Mouse (Mus musculus): ENCODE measurements around the gene Adgrg3.

DNA sequence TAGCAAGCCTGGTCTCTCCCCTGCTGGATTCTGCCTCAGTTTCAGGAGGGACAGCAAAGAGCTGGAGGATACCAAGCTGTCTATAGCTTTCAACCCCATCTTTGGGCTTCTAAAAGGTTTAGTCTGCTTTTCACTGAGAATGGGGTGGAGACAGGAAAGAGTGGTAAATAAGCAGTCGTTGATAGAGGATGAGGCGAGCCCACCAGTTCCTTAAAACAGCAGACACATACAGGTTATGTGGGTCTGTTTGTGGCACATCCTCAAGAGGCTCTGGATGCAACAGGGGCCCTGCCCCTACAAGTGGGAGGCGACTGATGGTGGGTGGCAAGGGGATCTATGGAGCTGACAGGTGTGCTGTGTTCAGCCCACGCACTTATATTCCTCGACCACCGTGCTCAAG, 41.2 kb downstream of the Adgrg3 start:
- TF ChIP-seq CEBPB (IDR thresholded peaks at IDR 0.05; ENCODE audit: insufficient read depth, poor library complexity, severe bottlenecking) (no peak), MYOD1 (IDR thresholded peaks at IDR 0.05; ENCODE audit: control insufficient read depth in 1 of 3, insufficient read length in 2 of 3, low read depth in 2 of 3) (no peak), POLR2AphosphoS2 (IDR thresholded peaks at IDR 0.05; ENCODE audit: insufficient read length, low read depth) (no peak), MYOG (IDR thresholded peaks at IDR 0.05; ENCODE audit: control insufficient read depth in 1 of 3, insufficient read depth in 1 of 3, insufficient read length in 2 of 3, low read depth in 2 of 3) (no peak), POLR2A (IDR thresholded peaks at IDR 0.05; ENCODE audit: insufficient read length, low read depth) (no peak), USF1 (IDR thresholded peaks at IDR 0.05; ENCODE audit: low read depth) (no peak), E2F4 (IDR thresholded peaks at IDR 0.05; ENCODE audit: insufficient read depth) (no peak), MAX (IDR thresholded peaks at IDR 0.05; ENCODE audit: low read depth) (no peak)

Data from myocyte (in vitro differentiated cells).